Mouse (Mus musculus) T-cell, adult 2 months (primary cell): ENCODE data around the gene Ypel2.
"Not testable (repeated sequence)": the region's sequence is repeated elsewhere in the genome, so short reads cannot be mapped to it uniquely, and the experiment has no call there.

Experiments used
- DNase-seq: peaks from one replicate; pipeline ENCODE4 v3.0.0; 2022; ENCODE audit warnings: low spot score

Ypel2 gene

GRCm38 (mm10) chr11:86993041-86994037 lies at the start of gene Ypel2:
Gene Ypel2 (minus strand): TSS chr11:86993707.
- DNase-seq: peak; percentile 87

DNA sequence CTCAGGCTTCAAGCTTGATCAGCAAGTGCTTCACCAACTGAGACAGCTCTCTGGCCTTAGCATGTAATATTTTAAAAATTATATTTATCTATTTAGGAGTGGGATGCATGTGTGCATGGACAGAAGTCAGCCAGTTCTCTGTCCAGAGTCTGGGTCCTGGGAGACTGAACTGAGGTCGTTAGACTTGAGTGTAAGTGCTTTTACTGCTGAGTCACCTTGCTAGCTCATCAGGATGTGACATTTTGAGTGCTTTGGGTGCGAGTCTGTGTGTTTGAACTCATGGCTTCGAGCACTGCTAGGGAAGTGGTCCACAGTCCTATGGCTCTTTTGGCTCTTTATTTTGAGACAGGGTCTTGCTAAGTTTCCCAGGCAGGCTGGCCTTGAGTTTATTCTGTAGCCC lies 49.5 kb upstream of the Ypel2 start:
- no peak for DNase-seq

GRCm38 (mm10) chr11:87039307-87039963 lies 45.9 kb upstream of the Ypel2 start:
- DNase-seq: no peak

DNA sequence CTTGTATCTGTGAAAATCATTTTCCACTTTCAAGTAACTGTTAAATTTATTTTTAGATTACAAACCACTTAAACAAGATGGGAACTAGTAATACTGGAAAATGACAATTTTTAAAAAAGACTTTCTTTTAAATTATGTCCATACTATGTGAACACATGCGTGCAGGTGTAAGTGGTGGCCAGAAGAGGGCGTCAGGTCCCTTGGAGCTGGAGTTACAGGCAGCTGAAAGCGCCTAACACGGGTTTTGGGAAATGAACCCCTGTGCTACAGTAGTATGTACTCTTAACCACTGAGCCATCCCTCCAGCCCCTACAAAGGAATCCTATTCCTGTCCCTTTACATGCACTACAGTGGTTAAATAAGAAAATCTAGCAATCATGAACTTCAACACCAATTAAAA lies 42.7 kb upstream of the Ypel2 start:
- DNase-seq: no peak

DNA sequence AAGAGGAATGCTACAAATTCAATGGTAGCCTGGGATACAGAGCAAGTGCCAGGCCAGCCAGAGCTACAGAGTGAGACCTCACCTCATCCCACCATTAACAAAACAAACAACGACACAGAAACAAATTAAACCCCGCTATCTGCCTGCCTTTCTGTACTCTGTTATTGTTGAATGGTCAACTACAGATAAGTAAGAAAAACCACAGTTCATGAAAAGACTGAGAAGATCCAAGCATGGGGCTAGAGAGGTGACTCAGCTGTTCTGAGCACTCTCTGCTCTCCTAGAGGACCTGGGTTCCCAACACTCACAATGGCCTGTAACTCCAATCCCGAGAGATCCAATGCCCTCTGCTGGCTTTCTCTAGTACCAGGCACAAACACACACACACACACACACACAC lies 34.7 kb upstream of the Ypel2 start:
- DNase-seq: no peak

- DNase-seq: no peak
Measured at GRCm38 (mm10) chr11:87026096-87026875, 32.8 kb upstream of the Ypel2 start.

DNA sequence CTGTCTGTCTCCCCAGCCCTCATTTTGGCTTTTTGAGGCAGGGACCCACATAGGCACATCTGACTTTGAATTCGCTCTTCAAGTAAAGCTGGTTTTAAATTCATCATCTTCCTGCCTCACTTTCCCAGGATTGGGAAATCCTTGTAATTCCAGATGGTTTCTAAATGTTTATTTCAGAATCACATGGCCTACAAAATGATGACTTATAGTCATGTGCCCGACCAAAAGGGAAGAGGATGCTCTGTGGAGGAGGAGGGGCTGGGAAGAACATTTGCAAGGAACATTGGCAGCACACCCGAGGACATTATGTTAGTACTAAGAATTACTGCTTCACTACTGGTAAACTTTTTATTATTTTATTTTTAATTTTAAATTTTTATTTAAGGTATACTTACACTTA lies 31.8 kb upstream of the Ypel2 start:
- DNase-seq: no peak

- DNase-seq: not testable (repeated sequence)
Measured at GRCm38 (mm10) chr11:87023240-87023639, 29.7 kb upstream of the Ypel2 start.

DNA sequence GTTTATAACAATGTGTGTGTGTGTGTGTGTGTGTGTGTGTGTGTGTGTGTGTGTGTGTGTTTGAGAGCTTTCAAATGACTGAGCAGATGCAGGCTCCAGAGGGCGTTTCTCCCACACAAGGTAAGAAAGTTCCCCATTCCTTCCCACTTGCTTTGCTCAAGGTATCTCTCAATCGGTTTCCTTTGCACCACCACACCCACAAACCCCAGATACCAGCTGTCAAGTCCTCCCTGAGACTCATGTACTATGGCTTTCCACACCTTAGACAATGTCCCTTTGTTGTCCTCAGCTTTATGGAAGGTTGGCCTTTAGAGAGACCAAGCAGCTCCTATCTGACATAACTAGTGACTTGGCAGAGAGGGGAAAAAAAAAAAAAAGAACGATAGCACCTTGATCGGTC lies 29.3 kb upstream of the Ypel2 start:
- DNase-seq: no peak

DNA sequence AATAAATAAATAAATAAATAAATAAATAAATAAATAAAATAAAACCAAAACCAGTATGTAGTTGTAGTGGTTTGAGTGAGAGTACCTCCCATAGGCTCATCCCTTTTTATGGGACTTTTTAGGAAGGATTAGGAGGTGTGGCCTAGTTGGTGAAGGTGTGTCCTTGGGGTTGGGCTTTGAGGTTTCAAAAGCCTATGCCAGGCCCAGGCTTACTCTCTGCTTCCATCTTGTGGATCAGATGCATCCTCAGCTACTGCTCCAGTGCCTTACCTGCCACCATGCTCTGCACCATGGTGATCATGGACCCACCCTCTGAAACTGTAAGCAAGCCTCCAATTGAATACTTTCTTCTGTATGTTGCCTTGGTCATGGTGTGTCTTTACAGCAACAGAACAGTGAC lies 28.0 kb upstream of the Ypel2 start:
- DNase-seq: no peak

- no peak for DNase-seq
Measured at GRCm38 (mm10) chr11:87020449-87020848, 26.9 kb upstream of the Ypel2 start.

GRCm38 (mm10) chr11:87019431-87019830 lies 25.9 kb upstream of the Ypel2 start:
- DNase-seq: no peak

DNA sequence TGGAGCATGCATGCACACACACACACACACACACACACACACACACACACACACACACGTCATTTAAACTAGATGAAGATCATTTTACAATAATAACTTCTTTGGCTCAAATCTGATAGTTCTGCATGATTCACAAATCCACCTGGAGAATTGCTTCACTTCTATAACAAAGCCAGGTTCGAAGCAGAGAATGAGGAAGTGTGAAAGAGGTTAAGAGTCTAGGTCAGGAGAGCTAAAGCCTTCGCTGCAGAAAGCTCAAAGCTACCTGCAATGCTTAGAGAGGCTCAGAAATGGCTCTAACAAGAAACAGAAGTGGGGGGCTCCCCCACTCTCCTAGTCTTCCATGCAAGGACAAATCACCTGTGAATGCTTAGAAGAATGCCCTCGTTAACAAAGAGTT lies 24.6 kb upstream of the Ypel2 start:
- DNase-seq: no peak

- DNase-seq: no peak
Measured at GRCm38 (mm10) chr11:87015691-87016090, 22.2 kb upstream of the Ypel2 start.

GRCm38 (mm10) chr11:87010476-87010875 lies 17.0 kb upstream of the Ypel2 start:
- DNase-seq: peak; percentile 13

GRCm38 (mm10) chr11:87007371-87007770 lies 13.9 kb upstream of the Ypel2 start:
- DNase-seq: no peak

DNA sequence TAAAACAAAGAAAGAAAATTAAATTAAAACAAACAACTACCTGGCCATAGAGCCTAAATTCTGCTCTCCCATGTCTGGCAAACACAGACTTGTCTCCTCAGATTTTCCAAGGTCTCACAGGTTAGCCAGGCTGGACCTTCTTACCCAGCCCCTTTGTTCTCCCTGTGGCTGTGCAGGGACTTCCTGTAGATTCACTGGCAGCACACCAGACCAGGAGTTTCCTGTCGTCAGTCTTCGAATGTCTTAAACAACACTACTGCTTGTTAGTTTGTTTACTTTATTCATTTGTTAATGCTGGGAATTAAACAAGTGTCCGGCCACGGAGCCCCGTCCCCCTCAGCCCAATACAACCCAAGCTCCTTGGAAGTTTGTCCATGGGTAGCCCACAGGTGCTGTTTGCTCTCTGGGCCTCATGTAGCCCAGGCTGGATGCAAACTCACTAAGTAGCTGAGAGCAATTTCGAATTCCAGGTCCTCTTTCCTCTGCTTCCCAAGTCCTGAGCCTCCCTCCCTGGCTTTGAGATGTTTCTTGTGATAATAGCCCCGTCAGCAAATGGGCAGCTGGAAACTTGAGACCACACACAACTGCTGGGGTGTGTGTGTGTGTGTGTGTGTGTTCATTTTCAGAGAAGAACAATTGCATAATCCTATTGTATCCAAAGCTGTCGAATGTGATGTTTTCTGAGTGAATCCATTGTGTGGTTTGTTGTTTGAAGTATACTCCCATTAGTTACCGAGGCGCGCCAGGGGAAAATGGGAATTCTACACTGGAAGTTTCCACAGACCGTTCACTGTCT lies 11.7 kb upstream of the Ypel2 start:
- DNase-seq: no peak

GRCm38 (mm10) chr11:87002078-87002829 lies 8.7 kb upstream of the Ypel2 start:
- DNase-seq: no peak

DNA sequence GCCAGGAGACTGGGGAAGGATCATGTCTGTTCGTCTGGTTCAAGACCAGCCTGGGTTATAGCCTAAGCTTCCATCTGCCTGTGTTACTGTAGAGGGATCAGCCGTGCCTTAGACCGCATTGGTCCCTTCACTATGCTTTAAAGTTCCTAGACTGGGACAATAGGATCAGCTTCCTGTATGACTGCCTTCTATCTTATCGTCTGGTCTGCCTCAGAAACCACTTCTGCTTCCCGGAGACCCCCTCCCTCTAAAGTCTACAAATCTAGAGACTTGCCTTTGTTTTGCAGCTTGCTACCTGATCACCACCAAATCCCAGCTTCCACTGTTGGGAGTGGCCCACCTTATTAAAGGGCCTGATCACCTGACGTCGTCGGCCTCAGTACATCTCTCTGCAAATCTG lies 7.7 kb upstream of the Ypel2 start:
- no peak for DNase-seq

- no peak for DNase-seq
Measured at GRCm38 (mm10) chr11:86996266-86996665, 2.8 kb upstream of the Ypel2 start.
